Comparison of ENCODE assay signal across 37 mouse cellular contexts in genomic region chr11:117854241-117854640, GRCm38 (mm10). TPM values are rescaled to one million over a fixed set of nuclear protein-coding genes. Genes with fewer than 3 reads are reported as not detected.
"Had no signal": no experiment of that assay in that cellular context is flagged by ENCODE, and none has a peak within 500 bp of the region (broad histone marks: within the 10 kb centered on the region; RNA-seq: fewer than 3 reads in every experiment).

No protein-coding gene starts in this region.

- H3K4me2 ChIP-seq: embryonic facial prominence, embryonic 12.5 days; embryonic facial prominence, embryonic 13.5 days; embryonic facial prominence, embryonic 15.5 days; forebrain, embryonic 12.5 days; forebrain, embryonic 13.5 days; forebrain, embryonic 15.5 days had no signal

- H3K27ac ChIP-seq: embryonic facial prominence, embryonic 10.5 days; embryonic facial prominence, embryonic 12.5 days; embryonic facial prominence, embryonic 13.5 days; embryonic facial prominence, embryonic 15.5 days; forebrain, embryonic 10.5 days; forebrain, embryonic 12.5 days; forebrain, embryonic 13.5 days; forebrain, embryonic 15.5 days; gastrocnemius, adult 2 months; heart, adult 2 months had no signal

- H3K4me3 ChIP-seq: embryonic facial prominence, embryonic 10.5 days; embryonic facial prominence, embryonic 12.5 days; embryonic facial prominence, embryonic 13.5 days; embryonic facial prominence, embryonic 15.5 days; erythroblast, embryonic 14.5 days; forebrain, embryonic 10.5 days; forebrain, embryonic 12.5 days; forebrain, embryonic 13.5 days; forebrain, embryonic 15.5 days; gastrocnemius, adult 2 months; heart, adult 2 months had no signal

- H3K9me3 ChIP-seq: embryonic facial prominence, embryonic 10.5 days; embryonic facial prominence, embryonic 12.5 days; embryonic facial prominence, embryonic 13.5 days; embryonic facial prominence, embryonic 15.5 days; forebrain, embryonic 13.5 days; forebrain, embryonic 15.5 days had no signal

- DNase-seq: cerebellum, adult 9-11 months; cerebellum, postnatal 10 days; cerebellum, postnatal 14 days; cerebellum, postnatal 25 days; cerebellum, postnatal 36 days; embryo, embryonic 11 days; forebrain, postnatal 0 days; gastrocnemius, adult 2 months; gastrocnemius, postnatal 10 days; gastrocnemius, postnatal 14 days; gastrocnemius, postnatal 25 days; gastrocnemius, postnatal 36 days; heart, adult 11 months; heart, adult 18-20 months; heart, adult 2 months had no signal

- ATAC-seq: forebrain, embryonic 13.5 days; forebrain, embryonic 14.5 days; forebrain, embryonic 15.5 days; forebrain, embryonic 16.5 days; forebrain, postnatal 0 days had no signal

- H3K27me3 ChIP-seq: embryonic facial prominence, embryonic 15.5 days had no signal

- H3K9ac ChIP-seq: embryonic facial prominence, embryonic 12.5 days; embryonic facial prominence, embryonic 13.5 days; embryonic facial prominence, embryonic 15.5 days; forebrain, embryonic 12.5 days; forebrain, embryonic 13.5 days; forebrain, embryonic 15.5 days; forebrain, postnatal 0 days had no signal

RNA-seq across cellular contexts. Expression of gene Birc5, which starts 5.2 kb away (rescaled TPM):
- total RNA-seq: gastrocnemius, adult 18-20 months; gastrocnemius, adult 2 months had no signal

RNA-seq across cellular contexts. Expression of gene Tmem235, which starts 6.3 kb away (rescaled TPM):
- total RNA-seq: common myeloid progenitor, adult 5-6 weeks; forebrain, postnatal 0 days; gastrocnemius, adult 18-20 months; gastrocnemius, adult 2 months; gastrocnemius, adult 8-10 months; gastrocnemius, postnatal 10 days; gastrocnemius, postnatal 14 days; gastrocnemius, postnatal 25 days; gastrocnemius, postnatal 36 days; gastrocnemius, postnatal 4 days; granulocyte monocyte progenitor cell, adult 5-6 weeks; heart, adult 18-20 months; heart, adult 2 months; heart, adult 8-10 months had no signal
- polyA plus RNA-seq: embryonic facial prominence, embryonic 10.5 days; embryonic facial prominence, embryonic 11.5 days; embryonic facial prominence, embryonic 12.5 days; embryonic facial prominence, embryonic 13.5 days; embryonic facial prominence, embryonic 14.5 days; embryonic facial prominence, embryonic 15.5 days; erythroblast, embryonic 14.5 days; forebrain, embryonic 10.5 days; forebrain, embryonic 11.5 days; forebrain, embryonic 12.5 days; forebrain, embryonic 13.5 days; forebrain, embryonic 14.5 days; forebrain, embryonic 15.5 days; forebrain, embryonic 16.5 days; forebrain, postnatal 0 days; frontal cortex, adult 2 months; gonadal fat pad, adult 2 months; heart, adult 2 months had no signal
